Mouse (Mus musculus) urinary bladder, postnatal 0 days (tissue): ENCODE measurements around the gene Plekhh3. TPM values are rescaled to one million over a fixed set of nuclear protein-coding genes. Genes with fewer than 3 reads are reported as not detected.

Experiments
- microRNA-seq: library from miRNA; unstranded; fragments of <30 nt; microRNA quantifications from one replicate; pipeline ENCODE4, GENCODE M21; 2016
- polyA plus RNA-seq: library from polyadenylated mRNA; unstranded; fragments of >200 nt; fragmentation: Nextera tagmentation; extraction: Ambion mirVana; gene quantifications from 2 replicates; pipeline ENCODE4 v1.2.1, GENCODE M21; 2015

The Plekhh3 gene
- polyA plus RNA-seq = 14.0 and 14.4 TPM in 2 replicates

GRCm38 (mm10) chr11:101170811-101171610, at the start of gene Plekhh3:
Gene Plekhh3, minus strand, starts transcription at chr11:101171351.

GRCm38 (mm10) chr11:101174851-101175628, 3.9 kb upstream of the Plekhh3 start, which contains the start of gene Ccr10:
Gene Ccr10, minus strand, starts transcription at chr11:101175443.

GRCm38 (mm10) chr11:101170354-101170810, 769 bp downstream of the Plekhh3 start, which contains the start of gene Cntnap1:
Gene Cntnap1, plus strand, starts transcription at chr11:101170523.

GRCm38 (mm10) chr11:101155728-101156371, 15.3 kb downstream of the Plekhh3 start, which contains the start of gene Tubg2:
Gene Tubg2, plus strand, starts transcription at chr11:101155907.

GRCm38 (mm10) chr11:101119761-101120544, 51.2 kb downstream of the Plekhh3 start, which contains the start of the genes Retreg3 and Tubg1:
Gene Retreg3, minus strand, starts transcription at chr11:101119893.
Gene Tubg1, plus strand, starts transcription at chr11:101119938.

Small RNA genes within 50 kb of the gene (microRNA-seq; reads per million reads assigned to microRNA genes)
- gene Gm27626 = not detected

Other genes with a start within 250 kb of the Plekhh3 start
- 90.7 and 115 TPM in 2 replicates for gene Stat3, start 231.8 kb downstream of the Plekhh3 start, polyA plus RNA-seq
- gene Cavin1, start 200.5 kb downstream of the Plekhh3 start, polyA plus RNA-seq = 779 and 981 TPM in 2 replicates
- gene Atp6v0a1, start 161.9 kb downstream of the Plekhh3 start, polyA plus RNA-seq = 51.3 and 56.7 TPM in 2 replicates
- 16.3 and 19.0 TPM in 2 replicates for gene Naglu, start 101.3 kb downstream of the Plekhh3 start, polyA plus RNA-seq
- gene Hsd17b1, start 92.9 kb downstream of the Plekhh3 start, polyA plus RNA-seq = 0.16 TPM in 1 of 2 replicates, not detected in the other
- gene Coasy, start 88.8 kb downstream of the Plekhh3 start, polyA plus RNA-seq = 18.1 and 18.4 TPM in 2 replicates
- gene Mlx, start 84.1 kb downstream of the Plekhh3 start, polyA plus RNA-seq = 21.3 and 26.0 TPM in 2 replicates
- gene Psmc3ip, start 75.9 kb downstream of the Plekhh3 start, polyA plus RNA-seq = 9.1 and 9.5 TPM in 2 replicates
- 16.2 TPM in 2 replicates for gene Retreg3, start 51.5 kb downstream of the Plekhh3 start, polyA plus RNA-seq
- gene Tubg1, start 51.4 kb downstream of the Plekhh3 start, polyA plus RNA-seq = 29.7 and 31.9 TPM in 2 replicates
- 3.0 and 3.1 TPM in 2 replicates for gene Tubg2, start 15.4 kb downstream of the Plekhh3 start, polyA plus RNA-seq
- gene Cntnap1, start 828 bp downstream of the Plekhh3 start, polyA plus RNA-seq = 1.3 TPM in 2 replicates
- gene Ccr10, start 4.1 kb upstream of the Plekhh3 start, polyA plus RNA-seq = 0.14 and 0.24 TPM in 2 replicates
- gene Ezh1, start 55.1 kb upstream of the Plekhh3 start, polyA plus RNA-seq = 10.8 and 11.8 TPM in 2 replicates
- gene Ramp2, start 74.7 kb upstream of the Plekhh3 start, polyA plus RNA-seq = 49.3 and 59.1 TPM in 2 replicates
- 102 and 109 TPM in 2 replicates for gene Vps25, start 82.4 kb upstream of the Plekhh3 start, polyA plus RNA-seq
- 1.3 and 2.3 TPM in 2 replicates for gene Wnk4, start 89.2 kb upstream of the Plekhh3 start, polyA plus RNA-seq
- gene Cntd1, start 107.7 kb upstream of the Plekhh3 start, polyA plus RNA-seq = 0.35 and 0.41 TPM in 2 replicates
- gene Coa3, start 107.8 kb upstream of the Plekhh3 start, polyA plus RNA-seq = 170 and 173 TPM in 2 replicates
- gene Becn1, start 130.9 kb upstream of the Plekhh3 start, polyA plus RNA-seq = 107 and 110 TPM in 2 replicates
- 61.2 and 66.0 TPM in 2 replicates for gene Psme3, start 144.9 kb upstream of the Plekhh3 start, polyA plus RNA-seq
- 0.31 and 0.41 TPM in 2 replicates for gene Aoc2, start 153.7 kb upstream of the Plekhh3 start, polyA plus RNA-seq
- 16.2 and 16.9 TPM in 2 replicates for gene Aoc3, start 159.3 kb upstream of the Plekhh3 start, polyA plus RNA-seq
- gene G6pc, start 196.2 kb upstream of the Plekhh3 start, polyA plus RNA-seq = 0.23 TPM in 2 replicates
- 22.9 and 26.4 TPM in 2 replicates for gene Aarsd1, start 246.3 kb upstream of the Plekhh3 start, polyA plus RNA-seq